Mouse (Mus musculus) hindbrain, embryonic 16.5 days (tissue): ENCODE data around the gene Rhox11. TPM values are rescaled to one million over a fixed set of nuclear protein-coding genes. Genes with fewer than 3 reads are reported as not detected.
"Not testable (repeated sequence)": the region's sequence is repeated elsewhere in the genome, so short reads cannot be mapped to it uniquely, and the experiment has no call there.

ENCODE experiments used
- ATAC-seq: fragments of 200-750 bp; cut with Nextera tagmentation; 2 replicates; pipeline ENCODE4 v1.8.0; 2017; ENCODE audit warnings: moderate TSS enrichment, moderate library complexity
- H3K27ac ChIP-seq: fragments of 300-500 bp; sonication (generic); 2 replicates; pipeline ENCODE4 v1.5.1; 2014; ENCODE audit warnings: low read depth, mild to moderate bottlenecking, control low read depth, low read length, moderate library complexity
- H3K27me3 ChIP-seq: fragments of 300-500 bp; sonication (generic); replicated peaks from 2 replicates; pipeline ENCODE4 v1.6.1; 2014; ENCODE audit warnings: low read length; ENCODE audit not compliant: control insufficient read depth, insufficient read depth
- H3K36me3 ChIP-seq: fragments of 300-500 bp; sonication (generic); 2 replicates; pipeline ENCODE4 v1.6.1; 2014; ENCODE audit warnings: mild to moderate bottlenecking, low read length, moderate library complexity, mixed read lengths; ENCODE audit not compliant: control insufficient read depth, insufficient read depth
- H3K4me1 ChIP-seq: fragments of 300-500 bp; sonication (generic); 2 replicates; pipeline ENCODE4 v1.6.1; 2014; ENCODE audit warnings: low read depth, low read length; ENCODE audit not compliant: control insufficient read depth, insufficient read depth
- H3K4me2 ChIP-seq: fragments of 300-500 bp; sonication (generic); 2 replicates; pipeline ENCODE4 v1.6.1; 2014; ENCODE audit warnings: mild to moderate bottlenecking, low read length, control low read depth, moderate library complexity
- H3K4me3 ChIP-seq: fragments of 300-500 bp; sonication (generic); 2 replicates; pipeline ENCODE4 v1.5.1; 2014; ENCODE audit warnings: mild to moderate bottlenecking, low read length, control low read depth, moderate library complexity
- H3K9ac ChIP-seq: fragments of 300-500 bp; sonication (generic); 2 replicates; pipeline ENCODE4 v1.6.1; 2014; ENCODE audit warnings: low read depth, mild to moderate bottlenecking, control low read depth, low read length, moderate library complexity
- H3K9me3 ChIP-seq: fragments of 300-500 bp; sonication (generic); 2 replicates; pipeline ENCODE4 v1.6.1; 2014; ENCODE audit warnings: mild to moderate bottlenecking, low read length, moderate library complexity; ENCODE audit not compliant: control insufficient read depth
- WGBS: fragments of 180-500 bp; shearing (Covaris S2); extraction: QIAGEN DNeasy Blood & Tissue Kit; methylation state at CpG from one replicate; pipeline ENCODE4 v1.1.7; 2014; 5-methylcytosine and 5-hydroxymethylcytosine counted together
- polyA plus RNA-seq: library from polyadenylated mRNA; unstranded; fragments of >200 nt; fragmentation: Nextera tagmentation; extraction: Ambion mirVana; gene quantifications from 2 replicates; pipeline ENCODE4 v1.2.1, GENCODE M21; 2015

The Rhox11 gene
- not detected in 2 replicates for polyA plus RNA-seq

- ATAC-seq, result no peak
These were observed at the start of gene Rhox11 for GRCm38 (mm10) chrX:38085041-38085440. Rhox11 (minus strand) TSS chrX:38085141.

DNA sequence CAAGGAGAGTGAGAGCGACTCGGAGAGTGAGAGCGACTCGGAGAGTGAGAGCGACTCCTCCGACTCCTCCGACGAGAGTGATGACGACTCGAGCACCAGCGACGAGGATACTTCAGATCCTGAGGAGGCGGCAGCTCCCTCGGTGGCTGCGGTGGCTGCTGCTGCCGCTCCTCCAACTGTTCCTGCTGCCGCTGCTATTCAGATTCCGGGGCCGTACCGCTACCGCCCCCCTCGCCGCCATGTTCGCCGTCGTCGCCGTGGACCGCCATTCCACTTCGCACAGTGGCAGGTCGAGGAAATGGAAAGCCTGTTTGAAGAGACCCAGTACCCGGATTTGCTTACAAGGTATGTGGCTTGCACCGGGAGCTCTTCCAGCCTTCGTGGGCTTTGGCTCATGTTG is 36.5 kb upstream of the Rhox11 start:
- no peak overlapping the region for H3K27ac ChIP-seq
- no peak for ATAC-seq
- H3K9ac ChIP-seq, result no peak overlapping the region
- no peak overlapping the region for H3K4me3 ChIP-seq
- H3K27me3 ChIP-seq, result no peaks in the 10 kb centered on the region
- no peak overlapping the region for H3K4me2 ChIP-seq
- H3K4me1 ChIP-seq, result no peaks in the 10 kb centered on the region
- WGBS, result 89% methylated on average over 29 of the region's 34 CpGs
- no peaks in the 10 kb centered on the region for H3K36me3 ChIP-seq
- peaks cover 18% of the 10 kb centered on the region for H3K9me3 ChIP-seq

More at GRCm38 (mm10) chrX:38085041-38085440, at the start of gene Rhox11:
- Histone ChIP-seq H3K36me3 (no peaks in the 10 kb centered on the region), H3K27ac (no peak within 1 kb of the TSS), H3K4me1 (no peaks in the 10 kb centered on the region), H3K4me2 (no peak within 1 kb of the TSS; the same call in 1 of the 2 replicates), H3K9me3 (no peaks in the 10 kb centered on the region), H3K27me3 (no peaks in the 10 kb centered on the region), H3K9ac (no peak within 1 kb of the TSS), H3K4me3 (no peak within 1 kb of the TSS)
- 86% methylated on average over 9 of the region's 9 CpGs for WGBS

DNA sequence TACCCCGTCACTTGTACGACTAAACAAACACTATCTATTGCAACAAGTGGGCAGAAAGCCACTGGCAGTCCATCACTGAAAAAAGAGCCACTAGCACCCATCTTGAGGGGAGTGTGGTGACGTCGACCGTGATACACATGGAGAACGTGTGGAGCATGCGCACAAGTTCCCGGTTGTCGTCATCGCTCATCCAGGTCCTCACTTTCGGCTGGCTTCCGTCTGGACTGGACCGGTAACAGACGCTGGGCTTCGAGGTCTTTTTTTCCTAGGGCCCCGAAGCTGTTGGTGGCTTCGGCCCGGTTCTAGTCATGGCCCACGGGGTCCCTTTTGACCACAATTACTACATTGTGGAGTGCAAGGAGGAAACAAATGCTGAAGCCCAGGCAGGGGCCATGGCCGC is 36.0 kb upstream of the Rhox11 start, which contains the start of gene Rhox13:
Gene Rhox13, plus strand, starts transcription at position 238 of the 400 bp plus-strand sequence.
- no peaks in the 10 kb centered on the region for H3K4me1 ChIP-seq
- no peak for ATAC-seq
- H3K27ac ChIP-seq, result no peak within 1 kb of the TSS
- H3K27me3 ChIP-seq, result no peaks in the 10 kb centered on the region
- 98% methylated on average over 20 of the region's 20 CpGs for WGBS
- no peak within 1 kb of the TSS for H3K4me3 ChIP-seq
- peaks cover 18% of the 10 kb centered on the region for H3K9me3 ChIP-seq
- H3K36me3 ChIP-seq, result no peaks in the 10 kb centered on the region
- no peak within 1 kb of the TSS for H3K9ac ChIP-seq
- H3K4me2 ChIP-seq, result no peak within 1 kb of the TSS

DNA sequence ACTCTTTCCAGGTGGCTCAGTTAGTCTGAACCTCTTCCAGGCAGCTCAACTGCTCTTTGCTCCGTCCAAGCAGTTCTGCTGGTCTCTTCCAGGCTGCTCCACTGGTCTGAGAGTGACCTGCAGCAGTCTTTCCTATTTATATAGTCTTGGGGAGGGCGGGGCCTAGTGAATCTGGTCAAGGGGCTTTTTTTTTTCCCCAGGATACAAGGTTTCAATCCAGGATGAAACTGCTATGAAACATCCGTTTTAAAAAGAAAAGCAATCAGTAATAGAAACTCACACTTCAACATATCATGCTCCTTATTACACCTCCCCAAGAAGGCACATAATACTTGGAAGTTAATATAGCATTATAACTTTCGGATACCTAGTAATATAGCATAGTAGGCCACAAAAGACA is 25.9 kb upstream of the Rhox11 start, which contains the start of gene Rhox12:
Gene Rhox12, minus strand, starts transcription at position 101 of the 400 bp plus-strand sequence.
- Histone ChIP-seq H3K36me3 (no peaks in the 10 kb centered on the region), H3K4me2 (no peak within 1 kb of the TSS), H3K9me3 (no peaks in the 10 kb centered on the region), H3K4me3 (no peak within 1 kb of the TSS), H3K9ac (no peak within 1 kb of the TSS), H3K27me3 (no peaks in the 10 kb centered on the region), H3K4me1 (no peaks in the 10 kb centered on the region), H3K27ac (no peak within 1 kb of the TSS)
- WGBS, result 73% methylated on average over 4 of the region's 4 CpGs
- no peak for ATAC-seq

GRCm38 (mm10) chrX:38084226-38084625 is 715 bp downstream of the Rhox11 start:
- 15% methylated on average over 12 of the region's 12 CpGs for WGBS

GRCm38 (mm10) chrX:38066175-38066574 is 18.8 kb downstream of the Rhox11 start, which contains the start of gene Rhox10:
Rhox10 (plus strand) TSS chrX:38066475.
- no peak within 1 kb of the TSS for H3K27ac ChIP-seq
- no peaks in the 10 kb centered on the region for H3K9me3 ChIP-seq
- H3K36me3 ChIP-seq, result no peaks in the 10 kb centered on the region
- no peak within 1 kb of the TSS for H3K4me3 ChIP-seq
- no peak within 1 kb of the TSS for H3K4me2 ChIP-seq
- 87% methylated on average over 11 of the region's 11 CpGs for WGBS
- ATAC-seq, result no peak
- H3K4me1 ChIP-seq, result no peaks in the 10 kb centered on the region
- H3K9ac ChIP-seq, result no peak within 1 kb of the TSS
- H3K27me3 ChIP-seq, result no peaks in the 10 kb centered on the region

More at GRCm38 (mm10) chrX:38084226-38084625, 715 bp downstream of the Rhox11 start:
- Histone ChIP-seq H3K27me3 (no peaks in the 10 kb centered on the region), H3K27ac (no peak overlapping the region), H3K9ac (no peak overlapping the region), H3K4me3 (no peak overlapping the region), H3K36me3 (no peaks in the 10 kb centered on the region), H3K4me2 (no peak overlapping the region; the same call in 1 of the 2 replicates), H3K4me1 (no peaks in the 10 kb centered on the region), H3K9me3 (no peaks in the 10 kb centered on the region)
- no peak; the same call in 1 of the 2 replicates for ATAC-seq

DNA sequence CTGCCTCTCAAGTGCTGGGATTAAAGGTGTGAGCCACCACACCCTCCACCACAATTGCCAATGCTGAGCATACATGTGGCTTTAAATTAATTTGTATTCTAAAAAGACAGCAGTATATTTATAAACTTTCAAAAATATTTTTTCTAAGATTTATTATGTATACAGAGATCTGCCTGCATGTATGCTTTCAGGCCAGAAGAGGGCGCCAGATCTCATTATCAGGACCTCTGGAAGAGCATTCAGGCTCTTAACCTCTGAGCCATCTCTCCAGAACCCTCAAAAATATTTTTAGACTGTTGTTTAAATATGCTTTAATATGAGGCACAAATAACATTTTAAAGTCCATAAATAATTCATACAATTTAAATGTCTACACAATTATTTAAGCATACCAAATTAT is 23.4 kb downstream of the Rhox11 start:
- Histone ChIP-seq H3K27ac (no peak overlapping the region), H3K9me3 (no peaks in the 10 kb centered on the region), H3K9ac (no peak overlapping the region), H3K4me3 (no peak overlapping the region), H3K27me3 (no peaks in the 10 kb centered on the region), H3K4me2 (no peak overlapping the region), H3K4me1 (no peaks in the 10 kb centered on the region), H3K36me3 (no peaks in the 10 kb centered on the region)
- 0% methylated on average over 1 of the region's 1 CpGs for WGBS
- no peak for ATAC-seq

DNA sequence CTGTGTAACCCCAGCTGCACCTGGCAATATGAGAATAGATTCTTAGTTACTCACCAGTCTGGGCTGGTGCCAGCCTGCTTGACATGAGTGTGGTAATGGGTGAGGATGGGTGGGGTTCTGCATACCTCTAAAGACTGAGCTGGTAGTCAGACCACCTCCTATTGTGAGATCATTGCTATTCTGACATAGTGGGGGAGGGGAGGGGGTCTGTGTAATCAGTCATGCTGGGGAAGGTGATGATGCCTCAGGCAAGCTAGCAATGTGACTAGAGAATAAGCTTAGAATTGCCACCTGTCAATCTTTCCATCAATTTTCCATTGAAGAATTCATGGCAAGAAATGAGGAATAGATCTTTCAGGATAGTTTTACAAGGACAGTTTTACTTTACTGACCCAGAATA is 41.9 kb downstream of the Rhox11 start, which contains the start of gene Btg1-ps2:
Gene Btg1-ps2, minus strand, starts transcription at position 101 of the 400 bp plus-strand sequence.
- H3K9me3 ChIP-seq, H3K27me3 ChIP-seq, H3K4me1 ChIP-seq, H3K4me2 ChIP-seq, ATAC-seq, H3K9ac ChIP-seq, H3K36me3 ChIP-seq, H3K4me3 ChIP-seq, H3K27ac ChIP-seq: not testable (repeated sequence)

GRCm38 (mm10) chrX:38039666-38040065 is 45.3 kb downstream of the Rhox11 start:
- H3K4me3 ChIP-seq, result no peak overlapping the region
- no peaks in the 10 kb centered on the region for H3K9me3 ChIP-seq
- H3K4me1 ChIP-seq, result no peaks in the 10 kb centered on the region
- no peak for ATAC-seq
- H3K4me2 ChIP-seq, result no peak overlapping the region
- H3K9ac ChIP-seq, result no peak overlapping the region
- no peaks in the 10 kb centered on the region for H3K27me3 ChIP-seq
- no peaks in the 10 kb centered on the region for H3K36me3 ChIP-seq
- WGBS, result 94% methylated on average over 5 of the region's 5 CpGs
- H3K27ac ChIP-seq, result no peak overlapping the region
